Mouse (Mus musculus) hindbrain, embryonic 15.5 days (tissue): ENCODE measurements around the gene Plxna2. TPM values are rescaled to one million over a fixed set of nuclear protein-coding genes. Genes with fewer than 3 reads are reported as not detected.
A peak's percentile ranks its signal among the peaks of the same experiment; 100 is the strongest.

Experiments used
- microRNA-seq: library from miRNA; unstranded; fragments of <30 nt; microRNA quantifications from one replicate; pipeline ENCODE4, GENCODE M21; 2016
- polyA plus RNA-seq: library from polyadenylated mRNA; unstranded; fragments of >200 nt; fragmentation: Nextera tagmentation; extraction: Ambion mirVana; gene quantifications from 2 replicates; pipeline ENCODE4 v1.2.1, GENCODE M21; 2015

The Plxna2 gene
- polyA plus RNA-seq, 1 experiment from 2014 or later, result 32.8 TPM

Small RNA genes within 50 kb of the gene (microRNA-seq; reads per million reads assigned to microRNA genes)
- gene Mir3962, result 4.4 reads per million, percentile 18 among the genes with 10 or more reads in this experiment
